ENCODE assay signal across 16 mouse cellular contexts in genomic region chr11:24390578-24390977, GRCm38 (mm10).
A peak's percentile ranks its signal among the peaks of the same experiment; 100 is the strongest.
DNase-seq lines count a peak whose midpoint lies in the region; ATAC-seq and TF ChIP-seq lines count a peak whose summit lies in the region.
"Had no signal": no experiment of that assay in that cellular context is flagged by ENCODE, and none has a peak within 500 bp of the region (broad histone marks: within the 10 kb centered on the region; RNA-seq: fewer than 3 reads in every experiment).

No protein-coding gene starts in this region.

- WGBS in heart, embryonic 12.5 days, result 70% methylated on average over 5 of the region's 5 CpGs
- 66% methylated on average over 5 of the region's 5 CpGs for WGBS in limb, embryonic 10.5 days

- H3K36me3 ChIP-seq in heart, embryonic 12.5 days, result no peaks in the 10 kb centered on the region
- no peaks in the 10 kb centered on the region for H3K36me3 ChIP-seq in limb, embryonic 10.5 days
- H3K36me3 ChIP-seq: kidney, embryonic 15.5 days; neural tube, embryonic 12.5 days had no signal

- no peaks in the 10 kb centered on the region for H3K9me3 ChIP-seq in heart, embryonic 12.5 days (replicated peaks)
- H3K9me3 ChIP-seq in limb, embryonic 10.5 days (replicated peaks), result no peaks in the 10 kb centered on the region
- H3K9me3 ChIP-seq: kidney, embryonic 15.5 days; neural tube, embryonic 12.5 days had no signal

- no peak for ATAC-seq in heart, embryonic 12.5 days (ENCODE audit: insufficient number of reproducible peaks, low FRiP score)
- ATAC-seq: forebrain, embryonic 16.5 days had no signal

- H3K4me3 ChIP-seq in heart, embryonic 12.5 days, result no peak overlapping the region
- H3K4me3 ChIP-seq in brown adipose tissue, adult 24 weeks (ENCODE audit: insufficient read depth, low read depth, low read length), result 0 out of 2 replicates have a peak overlapping the region, but pooled peaks have one; percentile 15
- no peak overlapping the region for H3K4me3 ChIP-seq in limb, embryonic 10.5 days
- H3K4me3 ChIP-seq in left cerebral cortex, adult 2 months, result no peak overlapping the region
- H3K4me3 ChIP-seq: kidney, embryonic 15.5 days; neural tube, embryonic 12.5 days had no signal

- H3K4me1 ChIP-seq in heart, embryonic 12.5 days (replicated peaks), result no peaks in the 10 kb centered on the region
- peaks cover 3% of the 10 kb centered on the region; the same call in 1 of the 2 replicates for H3K4me1 ChIP-seq in brown adipose tissue, adult 24 weeks (ENCODE audit: control insufficient read depth, insufficient read depth, insufficient read length, low read length)
- H3K4me1 ChIP-seq in limb, embryonic 10.5 days, result peaks cover 12% of the 10 kb centered on the region
- H3K4me1 ChIP-seq: kidney, embryonic 15.5 days; neural tube, embryonic 12.5 days had no signal

- no peak overlapping the region for H3K4me2 ChIP-seq in heart, embryonic 12.5 days
- H3K4me2 ChIP-seq: kidney, embryonic 15.5 days; neural tube, embryonic 12.5 days had no signal

- no peak overlapping the region for H3K9ac ChIP-seq in heart, embryonic 12.5 days
- H3K9ac ChIP-seq: kidney, embryonic 15.5 days; neural tube, embryonic 12.5 days had no signal

- DNase-seq in heart, adult 11 months, result peak; percentile 94
- DNase-seq in A20 (ENCODE audit: low read depth, low spot score), result peak; percentile 37
- DNase-seq in limb, embryonic 10.5 days (ENCODE audit: low spot score), result no peak
- DNase-seq in adrenal gland, adult 8-10 months, result no peak
- no peak for DNase-seq in layer of hippocampus, adult 8-10 months (ENCODE audit: low spot score in 2 of 2)
- no peak for DNase-seq in left cerebral cortex, adult 2 months (ENCODE audit: extremely low spot score in 1 of 2, low spot score in 2 of 2)
- DNase-seq: cerebellum, adult 9-10 months; gastrocnemius, postnatal 14 days; left cerebral cortex, postnatal 4 days; lung, adult 2 months had no signal

- no peaks in the 10 kb centered on the region for H3K27me3 ChIP-seq in heart, embryonic 12.5 days (replicated peaks)
- H3K27me3 ChIP-seq in limb, embryonic 10.5 days (ENCODE audit: low read depth, poor library complexity, severe bottlenecking), result no peaks in the 10 kb centered on the region
- H3K27me3 ChIP-seq: kidney, embryonic 15.5 days; neural tube, embryonic 12.5 days had no signal

- H3K27ac ChIP-seq in heart, embryonic 12.5 days (ENCODE audit: poor library complexity, severe bottlenecking), result no peak overlapping the region
- peak overlapping the region; percentile 31; the same call in 1 of the 2 replicates for H3K27ac ChIP-seq in brown adipose tissue, adult 24 weeks (replicated peaks; ENCODE audit: low read depth, low read length)
- H3K27ac ChIP-seq in limb, embryonic 10.5 days, result 0 out of 2 replicates have a peak overlapping the region, but pooled peaks have one; percentile 21
- H3K27ac ChIP-seq in left cerebral cortex, adult 2 months, result no peak overlapping the region
- H3K27ac ChIP-seq: kidney, embryonic 15.5 days; macrophage; neural tube, embryonic 12.5 days had no signal

- intact Hi-C loops in left cerebral cortex, adult 2 months (cut with DNase I), result no loop called here

- no peak for TF ChIP-seq CTCF in left cerebral cortex, adult 2 months (IDR thresholded peaks at IDR 0.05)

Comparison
In these comparisons a context has a peak if more than half of its experiments do, and no peak if none do; other contexts are left out.
1. DNase-seq: peak in heart, adult 11 months (single experiment) and A20 (single experiment); none in limb, embryonic 10.5 days (single experiment), adrenal gland, adult 8-10 months (single experiment), layer of hippocampus, adult 8-10 months (0 of 2) and left cerebral cortex, adult 2 months (0 of 2).
2. H3K27ac ChIP-seq: peak in brown adipose tissue, adult 24 weeks (single experiment) and limb, embryonic 10.5 days (single experiment); none in heart, embryonic 12.5 days (single experiment) and left cerebral cortex, adult 2 months (single experiment).